Mouse (Mus musculus): Measurements from ENCODE around the gene Acp1. TPM values are rescaled to one million over a fixed set of nuclear protein-coding genes. Genes with fewer than 3 reads are reported as not detected.
A peak's percentile ranks its signal among the peaks of the same experiment; 100 is the strongest.

The Acp1 gene
- total RNA-seq, 1 experiment from 2014 or later = 65.3 TPM

DNA sequence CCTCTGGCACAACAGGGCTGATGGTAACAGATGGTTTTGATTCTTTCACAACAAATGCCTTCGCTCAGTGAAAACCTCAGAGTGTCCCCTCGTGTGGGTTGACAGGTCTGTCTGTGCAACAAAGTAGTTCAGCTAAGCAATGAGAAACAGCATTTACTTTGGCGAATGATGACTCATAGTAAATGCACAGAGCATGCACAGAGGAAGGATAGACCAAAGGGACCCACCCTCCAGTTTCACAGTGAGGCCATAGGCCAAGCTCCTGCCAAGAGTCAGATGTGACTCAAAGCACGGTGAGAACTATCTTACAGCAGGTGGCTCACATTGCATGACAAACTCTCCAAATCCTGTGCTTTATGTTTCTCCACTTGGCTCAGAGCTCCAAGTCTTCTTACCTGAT is 45.6 kb downstream of the Acp1 start:
- no peak for DNase-seq

DNA sequence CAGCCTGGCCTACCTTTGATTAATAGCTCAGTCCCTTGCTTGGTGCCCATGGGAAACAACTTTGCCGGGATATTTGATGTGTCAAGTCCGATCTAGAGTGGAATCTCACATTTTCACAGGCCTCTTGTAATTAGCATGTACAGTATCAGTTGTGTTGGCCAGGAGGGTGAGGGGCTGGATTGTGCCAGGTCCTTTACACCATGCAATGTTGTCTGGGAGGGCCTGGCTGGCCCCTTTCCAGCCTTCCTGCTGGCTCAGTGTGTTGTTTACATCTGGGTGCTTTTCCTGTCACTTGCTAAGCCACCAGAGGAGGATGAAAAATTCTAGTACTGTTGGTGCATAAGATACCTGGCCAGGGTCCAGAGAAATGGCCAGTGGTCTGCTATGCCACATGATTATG is 47.0 kb downstream of the Acp1 start:
- DNase-seq = no peak

GRCm38 (mm10) chr12:30856172-30856571 is 55.2 kb downstream of the Acp1 start:
- DNase-seq = no peak

- DNase-seq = no peak
These were observed 55.8 kb downstream of the Acp1 start for GRCm38 (mm10) chr12:30855442-30856159.

- no peak for DNase-seq
These were observed 59.5 kb downstream of the Acp1 start for GRCm38 (mm10) chr12:30851871-30852270.

DNA sequence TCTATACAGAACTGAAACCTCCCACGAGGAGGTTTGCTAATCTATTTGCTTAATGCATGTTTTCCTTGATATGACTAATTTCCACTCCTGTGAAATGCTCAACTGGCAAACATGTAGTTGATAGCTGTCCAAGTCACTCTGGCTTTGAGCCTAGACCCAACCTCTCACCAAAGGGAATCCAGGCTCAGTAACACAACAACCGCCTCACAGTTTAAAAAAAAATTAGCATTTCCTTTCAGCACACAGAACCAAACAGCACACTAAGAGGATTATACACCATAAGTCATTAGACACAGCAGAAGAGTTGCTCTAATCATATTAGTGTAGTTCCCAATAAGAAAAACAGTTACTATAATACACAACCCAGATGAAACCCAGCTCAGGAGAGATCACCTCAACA is 60.5 kb downstream of the Acp1 start:
- DNase-seq = peak; percentile 47

DNA sequence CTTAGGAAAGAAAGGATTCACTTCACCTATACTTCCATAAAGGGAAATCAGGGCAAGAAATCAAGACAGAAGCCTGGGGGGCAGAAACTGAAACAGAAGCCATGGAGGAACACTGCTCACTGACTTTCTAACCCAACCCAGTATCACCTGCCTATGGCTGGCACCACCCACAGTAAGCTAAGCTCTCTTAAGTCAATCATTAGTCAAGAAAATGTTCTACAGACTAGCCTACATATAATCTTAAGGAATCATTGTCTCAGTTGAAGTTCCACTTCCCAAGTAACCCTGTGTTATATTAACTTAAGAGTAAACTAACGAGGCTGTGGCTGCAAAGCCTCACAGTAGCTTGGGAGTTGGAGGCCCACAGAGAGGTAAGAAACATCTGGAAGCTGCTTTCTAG is 62.9 kb downstream of the Acp1 start:
- DNase-seq = no peak

Other genes starting within 250 kb of the Acp1 start
- 1.0 and 1.4 TPM in 2 replicates for gene Alkal2, start 27.3 kb downstream of the Acp1 start, total RNA-seq (2021)
- 3.6 and 4.7 TPM in 2 replicates for gene Sh3yl1, start 79 bp upstream of the Acp1 start, total RNA-seq (2021)
- 0.38 and 0.48 TPM in 2 replicates for gene Fam110c, start 162.3 kb upstream of the Acp1 start, total RNA-seq (2021)

Data from adrenal gland, postnatal 14 days (tissue).